Mouse (Mus musculus) gonadal fat pad, adult 2 months (tissue): Measurements from ENCODE around the gene Tsen15. TPM values are rescaled to one million over a fixed set of nuclear protein-coding genes. Genes with fewer than 3 reads are reported as not detected.
"Not testable (repeated sequence)": the region's sequence is repeated elsewhere in the genome, so short reads cannot be mapped to it uniquely, and the experiment has no call there.

Experiments
- DNase-seq: peaks from one replicate; pipeline ENCODE4 v3.0.0-alpha.2; 2012; ENCODE audit warnings: low read depth
- polyA plus RNA-seq: library from polyadenylated mRNA; depleted of rRNA; stranded (reverse); fragments of >200 nt; gene quantifications from 2 replicates; pipeline ENCODE4 v1.2.3, GENCODE M21; 2012; rRNA removed

Tsen15 gene
- polyA plus RNA-seq, 1 experiment, result 15.2 TPM

- DNase-seq, result not testable (repeated sequence)
These were observed 795 bp downstream of the Tsen15 start for GRCm38 (mm10) chr1:152385693-152386092.

DNA sequence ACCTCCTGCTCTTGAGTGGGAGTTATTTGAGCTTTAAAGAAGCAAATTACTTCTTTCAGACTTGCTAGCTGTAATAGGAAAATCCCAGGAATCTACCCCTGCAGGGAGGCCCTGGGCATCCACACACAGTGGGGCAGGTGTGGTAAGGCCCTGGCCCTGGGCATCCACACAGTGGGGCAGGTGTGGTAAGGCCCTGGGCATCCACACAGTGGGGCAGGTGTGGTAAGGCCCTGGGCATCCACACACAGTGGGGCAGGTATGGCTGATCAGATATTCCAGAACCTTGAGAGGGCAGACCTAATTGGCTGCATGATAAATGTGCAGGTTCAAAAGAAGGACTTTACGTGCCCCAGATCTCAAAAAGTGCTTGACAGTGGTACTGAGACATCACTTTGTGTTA lies 1.9 kb downstream of the Tsen15 start:
- DNase-seq, result no peak

DNA sequence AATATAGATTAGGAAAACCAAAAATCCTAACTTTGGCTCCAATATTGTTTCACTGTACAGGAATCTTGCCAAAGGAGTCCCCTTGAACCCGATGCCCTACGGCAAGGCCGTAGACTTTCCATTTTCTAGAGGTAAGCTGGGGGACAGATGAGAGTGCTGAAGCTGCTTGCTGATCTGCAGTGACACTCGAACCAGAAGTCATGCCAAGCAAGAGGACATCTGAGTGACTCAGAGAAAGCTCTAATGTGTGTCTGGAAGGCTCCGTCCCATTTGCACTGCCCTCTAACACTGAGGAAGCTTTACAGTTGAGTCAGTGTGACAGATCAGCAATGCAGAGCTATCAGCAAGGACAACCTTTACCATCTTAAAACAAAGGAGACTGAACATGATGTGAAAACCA lies 8.2 kb downstream of the Tsen15 start:
- no peak for DNase-seq

DNA sequence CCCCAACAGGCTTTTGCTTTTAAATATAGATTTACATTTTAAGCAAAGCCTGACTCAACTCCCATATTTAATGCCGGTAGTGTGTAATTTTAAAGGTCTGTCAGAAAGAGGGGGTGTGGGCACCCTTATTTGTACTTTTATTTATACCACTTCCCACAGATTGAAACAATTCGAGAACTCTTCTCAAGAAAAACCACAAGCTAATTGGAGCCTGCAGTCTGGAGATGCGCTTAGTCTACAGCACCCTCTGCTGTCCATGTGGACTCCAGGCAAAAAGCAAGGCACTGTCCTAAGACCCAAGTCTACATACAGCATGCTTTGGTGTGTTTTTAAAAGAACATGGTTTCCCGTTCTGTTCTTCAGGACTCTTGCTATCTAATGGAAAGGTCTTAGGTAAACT lies 17.3 kb downstream of the Tsen15 start:
- no peak for DNase-seq

GRCm38 (mm10) chr1:152368311-152369088 lies 18.0 kb downstream of the Tsen15 start:
- no peak for DNase-seq

GRCm38 (mm10) chr1:152356721-152357120 lies 29.8 kb downstream of the Tsen15 start:
- no peak for DNase-seq

- DNase-seq, result no peak
These were observed 38.5 kb downstream of the Tsen15 start for GRCm38 (mm10) chr1:152347946-152348345.

GRCm38 (mm10) chr1:152324024-152324423 lies 62.5 kb downstream of the Tsen15 start:
- no peak for DNase-seq

Other genes starting within 250 kb of the Tsen15 start
- gene Colgalt2, start 13.1 kb upstream of the Tsen15 start, polyA plus RNA-seq, result 0.97 and 1.5 TPM in 2 replicates